14 mouse cellular contexts compared by ENCODE assay signal in genomic region chr9:31203571-31204210, GRCm38 (mm10). TPM values are rescaled to one million over a fixed set of nuclear protein-coding genes. Genes with fewer than 3 reads are reported as not detected.
A peak's percentile ranks its signal among the peaks of the same experiment; 100 is the strongest.
DNase-seq lines count a peak whose midpoint lies in the region; ATAC-seq and TF ChIP-seq lines count a peak whose summit lies in the region.
"Had no signal": no experiment of that assay in that cellular context is flagged by ENCODE, and none has a peak within 500 bp of the region (broad histone marks: within the 10 kb centered on the region; RNA-seq: fewer than 3 reads in every experiment).

No protein-coding gene starts in this region.

- TF ChIP-seq CTCF in left cerebral cortex, adult 2 months (IDR thresholded peaks at IDR 0.05) = no peak; the same call in 1 of the 2 replicates

- H3K4me3 ChIP-seq in left cerebral cortex, adult 2 months = 0 out of 2 replicates have a peak overlapping the region, but pooled peaks have one; percentile 2
- H3K4me3 ChIP-seq: forebrain, embryonic 12.5 days; limb, embryonic 12.5 days had no signal

- H3K27ac ChIP-seq in left cerebral cortex, adult 2 months = peak overlapping the region; percentile 26; the same call in 1 of the 2 replicates
- H3K27ac ChIP-seq: forebrain, embryonic 12.5 days; limb, embryonic 12.5 days had no signal

- peak; percentile 83 for ATAC-seq in frontal cortex, adult (ENCODE audit: low TSS enrichment)

- intact Hi-C loops in left cerebral cortex, adult 2 months (cut with DNase I) = no loop called here
- intact Hi-C loops in left cerebral cortex, postnatal 4 days (cut with DNase I) = no loop called here
- intact Hi-C loops in left cerebral cortex, postnatal 10 days (cut with DNase I) = no loop called here

- no peak for DNase-seq in frontal cortex, postnatal 25 days (ENCODE audit: low spot score in 2 of 2)
- no peak for DNase-seq in left cerebral cortex, adult 2 months (ENCODE audit: extremely low spot score in 1 of 2, low spot score in 2 of 2)
- DNase-seq in left cerebral cortex, postnatal 4 days = no peak
- peak; percentile 31 for DNase-seq in R1 (ENCODE audit: low read depth, low spot score)
- DNase-seq in layer of hippocampus, adult 9-11 months = peak; percentile 57
- DNase-seq in urinary bladder, postnatal 25 days (ENCODE audit: low spot score) = no peak
- DNase-seq in left cerebral cortex, postnatal 10 days (ENCODE audit: extremely low spot score in 1 of 2, low spot score in 2 of 2) = no peak
- DNase-seq: cerebellum, postnatal 10 days; kidney, adult 8-10 months; lung, postnatal 14 days; thymus, postnatal 14 days had no signal

RNA-seq across cellular contexts. Expression of gene Aplp2, which starts 7.9 kb away (rescaled TPM):
- total RNA-seq in left cerebral cortex, adult 2 months (2021) = 100 to 1,000 TPM; 568 to 604 TPM
- 100 to 1,000 TPM; 305 to 324 TPM for total RNA-seq in left cerebral cortex, postnatal 4 days (2021)
- 100 to 1,000 TPM; 480 to 510 TPM for total RNA-seq in left cerebral cortex, postnatal 10 days (2021)

Comparison
In these comparisons a context has a peak if more than half of its experiments do, and no peak if none do; other contexts are left out.
1. DNase-seq: peak in R1 (single experiment) and layer of hippocampus, adult 9-11 months (single experiment); none in frontal cortex, postnatal 25 days (0 of 2), left cerebral cortex, adult 2 months (0 of 2), left cerebral cortex, postnatal 4 days (single experiment), urinary bladder, postnatal 25 days (single experiment) and left cerebral cortex, postnatal 10 days (0 of 2).